Mouse (Mus musculus) inflammation-experienced regulatory T-cells, adult 6 months (primary cell): ENCODE measurements around the gene Vps35l. TPM values are rescaled to one million over a fixed set of nuclear protein-coding genes. Genes with fewer than 3 reads are reported as not detected.

Experiments
- ATAC-seq: one replicate; pipeline ENCODE4 v1.8.0; 2017
- polyA plus RNA-seq, 3 experiments: library from polyadenylated mRNA; unstranded; fragments of 100-300 nt; shearing (Covaris generic); gene quantifications; one replicate each; pipeline ENCODE4 v1.2.1; 2017

Gene Vps35l
- polyA plus RNA-seq, 3 experiments from 2014 or later: 53.6 to 58.6 (median 55.6) TPM

DNA sequence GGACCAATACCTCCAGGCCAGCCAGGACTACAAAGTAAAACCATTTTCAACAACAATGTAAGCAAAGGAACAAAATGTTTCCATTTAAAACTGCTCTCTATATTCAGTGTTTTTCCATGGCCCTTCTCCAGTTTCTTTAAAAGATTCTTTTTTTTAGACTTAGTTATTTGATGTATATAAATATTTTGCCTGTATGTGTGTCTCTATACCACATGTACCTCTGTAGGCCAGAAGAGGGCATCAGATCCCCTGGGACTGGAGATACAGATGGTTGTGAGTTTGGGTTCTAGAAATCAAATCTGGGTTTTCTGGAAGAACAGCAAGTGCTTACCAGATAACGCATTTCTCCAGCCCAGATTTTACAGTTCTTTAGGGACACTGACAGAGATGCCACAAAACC is 1.3 kb upstream of the Vps35l start:
- ATAC-seq: no peak

DNA sequence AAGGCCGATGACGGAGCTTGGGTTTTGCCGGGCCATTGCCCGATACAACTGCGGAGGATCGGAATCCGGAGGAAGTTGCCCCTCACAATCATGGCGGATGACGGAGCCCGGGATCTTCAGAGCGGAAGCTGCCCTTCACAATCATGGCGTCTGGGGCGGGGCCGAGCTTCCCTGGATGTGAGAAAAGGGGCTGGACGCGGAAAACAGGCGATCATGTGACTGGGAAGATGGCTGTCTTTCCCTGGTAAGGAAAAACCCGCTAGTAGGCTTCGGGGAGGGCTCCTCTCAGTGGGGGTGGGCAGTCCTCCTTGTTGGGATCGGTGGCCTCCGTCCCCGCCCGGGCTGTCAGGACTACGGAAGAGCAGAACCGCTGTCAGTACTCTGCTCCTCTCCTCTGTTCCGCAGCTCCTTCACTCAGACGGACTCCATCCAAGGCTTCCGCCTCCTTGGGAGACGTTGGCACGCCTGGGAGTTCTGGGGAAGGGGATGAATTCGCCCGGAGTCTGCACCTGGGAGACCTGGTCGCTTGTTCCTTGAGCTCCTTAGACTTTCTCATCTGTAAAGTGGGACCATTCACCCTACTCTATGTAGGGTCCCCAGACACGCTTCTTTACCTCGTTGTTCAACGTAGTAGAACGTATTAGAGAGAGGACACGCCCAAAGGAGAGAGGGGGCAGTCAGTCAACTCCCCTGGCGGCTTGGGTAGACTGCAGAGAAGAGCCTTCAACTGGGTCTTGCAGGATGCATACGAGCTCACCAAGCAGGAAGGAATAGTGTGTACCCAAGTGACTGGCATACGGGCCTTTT is 709 bp downstream of the Vps35l start:
- ATAC-seq: peak; percentile 93

DNA sequence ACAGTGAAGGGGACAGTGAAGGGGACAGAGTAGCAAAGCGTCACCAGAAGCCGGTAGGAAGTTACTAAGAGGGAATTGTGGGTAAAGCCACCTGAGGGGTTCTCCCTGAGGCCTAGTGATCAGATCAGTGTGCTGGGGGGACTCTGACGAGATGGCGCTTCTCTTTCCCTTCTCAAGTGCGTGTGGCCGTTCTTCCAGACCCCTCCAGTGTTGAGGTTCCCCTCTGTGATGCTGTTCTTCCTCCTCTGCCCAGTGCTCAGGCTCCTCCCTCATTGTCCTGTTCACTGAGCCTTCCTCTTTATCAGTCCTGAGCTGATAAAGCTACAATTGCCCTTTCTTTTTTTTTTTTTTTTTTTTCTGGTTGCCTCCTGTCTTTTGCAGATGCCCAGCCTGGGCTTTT is 2.3 kb downstream of the Vps35l start:
- no peak for ATAC-seq

DNA sequence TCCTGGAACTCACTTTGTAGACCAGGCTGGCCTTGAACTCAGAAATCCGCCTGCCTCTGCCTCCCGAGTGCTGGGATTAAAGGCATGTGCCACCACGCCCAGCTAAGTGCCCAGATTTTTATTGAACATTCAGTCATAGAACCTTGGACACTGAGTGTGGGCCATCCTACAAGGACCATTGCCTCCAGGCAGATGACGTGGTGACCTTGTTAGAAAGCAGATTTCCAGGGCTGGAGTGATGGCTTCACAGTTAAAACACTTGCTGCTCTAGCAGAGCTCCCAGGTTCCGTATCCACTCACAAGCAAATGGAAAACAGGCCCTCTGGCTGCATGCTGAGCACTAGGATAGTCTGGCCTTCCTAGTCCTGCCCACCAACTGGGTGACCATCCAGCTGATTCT is 4.7 kb downstream of the Vps35l start:
- no peak for ATAC-seq

DNA sequence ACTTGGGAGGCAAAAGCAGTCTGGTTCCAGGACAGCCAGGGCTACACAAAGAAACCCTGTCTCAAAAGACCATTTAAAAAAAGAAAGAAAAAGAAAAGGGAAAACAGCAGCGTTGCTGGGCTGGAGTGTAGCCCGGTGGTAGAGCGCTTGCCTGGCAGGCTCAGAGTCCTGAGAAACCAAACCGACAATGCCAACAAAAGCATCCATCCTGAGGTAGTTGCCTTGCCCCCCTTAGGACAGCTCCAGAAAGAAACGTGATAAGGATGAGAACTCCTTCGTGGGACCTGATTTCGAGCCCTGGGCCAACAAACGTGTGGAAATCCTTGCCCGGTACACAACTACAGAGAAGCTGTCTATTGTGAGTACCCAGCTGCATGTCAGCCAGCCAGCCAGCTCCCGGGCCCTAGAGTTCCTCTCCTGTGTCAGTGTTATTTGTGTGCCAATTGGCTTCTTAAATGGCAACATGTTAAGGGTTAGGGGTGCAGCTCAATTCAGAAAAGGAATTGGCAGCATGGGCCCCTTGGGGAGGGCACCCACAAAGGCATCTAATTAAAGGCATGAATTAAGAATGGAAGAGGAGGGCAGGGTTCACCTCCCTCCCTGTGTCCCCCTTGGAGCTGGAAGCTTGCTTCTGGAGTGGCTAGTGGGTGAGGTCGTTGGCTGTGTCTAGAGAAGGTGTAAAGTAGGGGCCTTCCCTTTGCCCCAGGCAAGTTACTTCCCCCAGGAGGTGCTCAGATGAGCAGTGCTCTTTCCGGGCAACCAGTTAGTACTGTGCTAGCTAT is 8.1 kb downstream of the Vps35l start:
- no peak for ATAC-seq

DNA sequence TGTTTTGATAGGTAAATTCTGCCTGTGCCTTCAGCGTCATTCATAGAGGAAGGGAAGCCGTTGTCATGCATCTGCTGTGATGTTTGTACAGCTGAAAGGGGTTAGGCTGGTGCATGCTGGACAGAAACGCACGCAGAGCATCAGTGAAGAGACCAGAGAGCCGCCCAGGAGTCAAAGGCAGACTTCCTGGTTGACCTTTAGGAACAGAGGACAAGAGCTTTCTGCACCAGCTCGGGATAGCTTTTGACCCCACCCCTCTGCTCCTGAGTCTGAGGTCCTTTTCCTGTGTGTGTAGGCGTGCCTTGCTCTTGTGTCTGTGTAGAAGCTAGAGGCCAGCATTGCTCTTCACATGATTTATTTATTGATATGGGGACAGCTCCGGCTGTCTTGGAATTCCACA is 9.7 kb downstream of the Vps35l start:
- ATAC-seq: no peak

DNA sequence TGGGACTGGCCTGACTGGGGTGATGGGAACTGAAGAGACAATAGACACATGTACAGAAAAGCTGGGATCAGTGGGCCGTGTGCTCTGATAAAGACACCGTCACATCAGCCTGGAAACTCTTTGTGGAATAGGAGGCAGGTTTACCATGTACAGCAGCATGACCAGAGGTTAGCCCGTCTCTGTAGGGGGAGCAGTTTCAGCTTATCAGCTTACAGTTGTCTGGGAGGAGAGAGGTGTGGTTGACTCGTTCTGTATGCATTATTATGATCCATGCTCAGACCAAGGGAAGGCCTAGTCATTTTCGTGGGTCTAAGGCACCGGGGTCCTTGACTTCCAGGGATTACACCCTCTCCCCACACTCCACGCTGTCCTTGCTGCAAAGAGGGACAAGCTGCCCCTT is 11.6 kb downstream of the Vps35l start:
- ATAC-seq: no peak

DNA sequence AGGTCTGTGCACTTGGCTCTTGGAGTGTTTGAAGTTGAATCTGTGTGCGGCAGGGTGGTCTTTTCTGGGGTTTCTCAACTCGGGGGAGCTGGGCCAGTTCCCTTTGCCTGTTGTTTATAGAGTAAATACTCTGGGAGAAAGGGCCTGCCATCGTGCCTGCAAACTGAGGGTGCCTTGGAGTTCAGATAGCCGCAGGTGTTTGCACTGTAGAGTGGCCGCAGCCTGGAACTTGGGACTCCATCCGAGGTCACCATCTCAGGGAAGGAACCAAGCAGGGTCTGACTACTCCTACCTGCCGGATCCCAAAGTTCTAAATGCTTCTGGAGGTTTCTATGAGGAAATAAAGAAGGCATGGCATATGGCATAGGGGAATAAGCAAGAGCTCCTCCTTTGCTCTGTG is 15.7 kb downstream of the Vps35l start:
- ATAC-seq: no peak

DNA sequence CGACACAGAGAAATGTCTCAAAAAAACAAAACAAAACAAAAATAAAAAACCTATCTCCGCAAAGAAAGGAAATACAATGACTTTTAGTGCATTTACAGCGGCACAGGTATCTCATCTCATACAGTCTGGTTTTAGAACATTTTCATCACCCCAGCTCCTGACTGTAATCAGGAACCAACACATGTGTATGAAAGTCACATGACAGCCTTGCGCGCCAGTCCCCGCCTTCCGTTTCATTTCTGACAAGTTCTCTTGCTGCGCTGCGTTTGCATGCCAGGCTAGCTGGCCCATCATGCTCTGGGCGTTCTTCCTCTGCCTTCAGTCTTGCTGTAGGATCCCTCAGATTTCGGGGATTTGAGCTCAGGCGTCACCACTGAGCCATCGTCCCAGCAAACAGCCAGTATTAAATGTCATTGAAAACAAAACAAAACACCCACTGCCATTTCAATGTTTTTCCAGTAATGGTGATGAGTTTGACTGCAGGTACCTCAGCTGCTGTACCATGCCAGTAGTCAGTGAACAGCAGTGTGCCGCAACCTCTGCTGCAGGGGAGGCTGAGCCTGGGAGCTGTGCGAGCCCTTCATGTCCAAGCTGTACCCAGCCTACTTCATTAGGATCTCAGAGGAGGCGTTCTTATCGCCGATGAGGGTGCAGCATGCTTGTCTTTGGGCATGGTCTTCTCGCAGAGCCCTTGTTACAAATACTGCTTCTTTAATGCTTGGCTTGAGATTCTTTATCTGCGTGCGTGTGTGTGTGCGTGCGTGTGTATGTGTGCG is 16.7 kb downstream of the Vps35l start:
- ATAC-seq: no peak

DNA sequence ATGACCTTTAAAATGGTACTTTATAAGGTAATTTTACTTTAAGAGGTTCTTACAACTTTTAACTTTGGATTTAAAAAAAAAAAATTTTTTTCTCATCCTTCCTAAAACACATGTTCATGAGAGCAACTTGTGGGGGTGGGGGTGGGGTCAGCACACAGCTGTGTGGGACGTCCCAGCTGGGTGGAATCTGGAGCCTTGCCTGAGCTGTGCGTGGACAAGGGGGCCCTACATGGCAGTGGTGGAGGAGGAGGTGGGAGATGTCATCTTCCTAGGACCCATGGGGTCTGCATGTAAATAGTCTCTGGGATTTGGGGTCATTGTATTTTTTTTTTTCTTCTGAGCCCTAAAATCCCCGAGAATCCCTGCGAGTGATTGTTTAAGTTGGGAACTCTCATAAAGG is 18.3 kb downstream of the Vps35l start:
- no peak for ATAC-seq

DNA sequence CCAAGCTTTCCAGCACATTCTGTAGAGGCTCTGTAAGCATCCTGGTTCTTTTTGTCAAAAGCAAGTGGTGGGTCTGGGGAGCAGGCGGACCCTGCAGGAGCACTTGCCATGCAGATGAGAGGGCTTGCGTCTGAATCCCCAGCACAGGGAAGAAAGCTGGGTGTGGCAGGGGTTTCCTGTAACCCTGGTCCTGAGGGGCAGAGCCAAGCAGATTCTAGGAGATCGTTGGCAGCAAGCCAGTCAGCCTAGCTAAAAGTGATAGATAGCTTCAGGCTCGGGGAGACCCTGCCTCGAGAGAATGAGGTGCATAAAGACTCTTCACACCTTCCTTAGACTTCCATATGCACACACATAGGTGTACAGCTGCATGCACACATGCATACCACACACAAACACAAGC is 19.3 kb downstream of the Vps35l start:
- no peak for ATAC-seq

DNA sequence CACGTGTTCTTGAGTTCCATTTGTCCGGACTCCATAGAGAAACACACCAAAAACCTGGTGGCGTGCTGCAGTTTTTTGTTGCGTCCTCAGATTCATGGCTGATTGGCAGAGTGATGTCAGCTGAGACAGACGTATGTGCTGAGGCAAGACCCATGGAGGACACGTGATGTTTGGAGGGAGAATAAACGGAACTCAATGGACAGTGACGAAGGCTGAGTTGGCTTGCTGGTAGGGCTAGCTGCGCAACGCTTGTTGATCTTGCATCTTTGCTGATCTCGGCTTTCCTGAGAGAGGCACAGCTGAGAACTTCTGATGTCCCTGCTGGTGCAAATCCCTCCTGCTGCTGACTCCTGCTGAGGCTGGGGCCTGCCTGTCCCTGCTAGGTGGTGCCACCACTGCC is 23.9 kb downstream of the Vps35l start:
- no peak for ATAC-seq

DNA sequence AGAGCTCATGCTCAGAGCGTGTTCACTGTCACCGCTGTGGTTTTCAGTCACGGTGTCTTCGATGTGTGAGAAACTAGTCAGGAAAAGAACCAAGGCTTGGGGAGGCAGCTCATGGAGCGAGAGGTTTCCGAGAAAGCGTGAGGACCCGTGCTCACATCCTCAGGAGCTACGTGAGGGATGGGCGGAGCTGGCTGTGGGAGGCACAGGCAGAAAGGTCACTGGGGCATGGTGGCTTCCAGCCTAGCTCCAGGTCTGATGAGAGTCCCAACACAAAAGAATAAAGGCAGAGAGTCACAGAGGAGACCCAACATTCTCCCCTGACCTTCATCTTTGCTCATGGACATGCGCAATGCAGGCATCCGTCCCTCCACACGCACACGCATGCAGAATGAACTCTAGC is 24.7 kb downstream of the Vps35l start:
- ATAC-seq: no peak

DNA sequence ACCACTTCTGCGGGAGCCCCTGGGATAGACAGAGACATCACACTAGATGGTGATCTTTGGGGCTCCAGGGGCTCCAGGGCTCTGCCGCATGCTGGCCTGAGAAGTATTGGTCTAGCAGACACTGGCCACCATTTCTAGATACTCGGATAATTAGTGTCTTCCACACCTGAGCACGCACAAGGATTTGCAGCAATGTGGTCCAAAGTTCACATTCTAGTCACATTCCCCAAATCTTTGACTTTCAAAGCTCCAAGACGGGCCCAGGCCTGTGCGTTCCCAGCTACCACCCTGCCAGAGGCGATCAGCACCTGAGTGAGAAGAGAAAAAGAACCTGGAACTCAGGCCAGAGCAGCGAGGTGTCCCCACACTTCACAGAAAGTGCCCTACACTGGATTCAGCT is 25.6 kb downstream of the Vps35l start:
- ATAC-seq: no peak

DNA sequence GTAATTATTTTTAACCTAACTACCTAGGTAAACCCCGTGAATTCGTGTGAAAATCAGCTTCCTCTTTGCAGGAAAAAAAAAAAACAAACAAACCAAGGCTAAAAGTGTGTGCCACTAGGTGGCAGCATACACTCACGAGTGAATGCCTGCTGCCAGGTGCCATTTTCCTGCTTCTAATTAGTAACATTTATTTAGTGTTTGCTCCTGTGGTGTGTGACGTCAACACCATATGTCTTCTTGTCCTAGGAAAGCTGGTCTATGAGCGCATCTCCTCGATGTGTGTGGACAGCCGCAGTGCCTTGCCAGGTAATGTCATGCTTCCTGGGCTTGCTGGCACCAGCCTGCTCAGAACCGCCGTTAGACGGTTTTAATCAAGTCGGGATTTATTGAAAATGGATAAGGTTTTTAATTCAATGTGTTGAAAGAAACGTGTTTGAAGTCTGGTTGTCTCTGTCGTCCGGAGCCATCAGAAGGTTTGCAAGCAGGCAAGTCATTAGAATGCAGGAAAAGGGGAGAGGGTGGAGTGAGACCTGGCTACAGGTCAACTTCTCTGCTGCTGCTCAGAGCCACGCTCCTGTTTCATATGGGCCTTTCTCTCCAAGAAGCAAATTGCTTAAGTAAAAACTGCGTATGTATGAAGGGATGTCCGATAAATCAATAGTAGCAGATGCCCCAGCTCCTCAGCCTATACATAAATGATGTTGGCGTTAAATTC is 26.2 kb downstream of the Vps35l start:
- ATAC-seq: peak; percentile 56

DNA sequence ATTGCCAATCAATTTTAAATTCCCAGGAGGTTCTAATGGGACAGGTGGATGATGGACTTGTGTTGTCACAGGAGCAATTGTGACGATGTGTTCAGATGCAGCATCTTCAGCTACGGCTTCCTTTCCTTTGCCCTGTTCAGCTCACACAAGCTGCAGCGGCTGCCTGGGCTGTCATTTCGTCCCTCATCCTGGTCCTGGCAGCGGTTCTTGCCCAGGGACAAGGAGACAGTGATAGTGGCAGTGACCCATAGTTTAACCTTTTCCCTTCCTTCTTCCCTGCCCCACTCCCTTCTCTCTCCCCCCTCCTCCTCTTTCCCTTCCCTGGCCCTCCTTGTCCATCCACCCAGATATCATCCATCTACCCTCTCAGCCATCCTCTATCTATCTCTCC is 26.8 kb downstream of the Vps35l start:
- ATAC-seq: no peak

DNA sequence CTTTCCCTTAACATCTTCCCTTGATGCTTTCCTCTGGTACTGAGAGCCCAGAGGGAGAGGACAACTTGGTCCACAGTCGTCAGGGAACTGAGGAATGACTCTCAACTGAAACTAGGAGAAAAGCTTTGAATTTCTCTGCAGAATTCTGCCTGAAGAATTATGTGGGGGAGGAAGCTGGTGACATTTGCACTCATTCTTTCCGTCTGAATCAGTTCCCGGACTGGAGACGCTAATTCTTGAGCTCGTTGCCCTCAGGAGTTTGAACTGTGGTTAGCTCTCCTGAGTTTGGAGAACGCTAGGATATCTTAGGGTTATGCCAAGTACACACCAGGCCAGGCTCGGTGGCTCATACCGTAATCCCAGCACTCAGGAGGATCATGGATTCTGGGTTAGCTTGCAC is 29.2 kb downstream of the Vps35l start:
- ATAC-seq: no peak

DNA sequence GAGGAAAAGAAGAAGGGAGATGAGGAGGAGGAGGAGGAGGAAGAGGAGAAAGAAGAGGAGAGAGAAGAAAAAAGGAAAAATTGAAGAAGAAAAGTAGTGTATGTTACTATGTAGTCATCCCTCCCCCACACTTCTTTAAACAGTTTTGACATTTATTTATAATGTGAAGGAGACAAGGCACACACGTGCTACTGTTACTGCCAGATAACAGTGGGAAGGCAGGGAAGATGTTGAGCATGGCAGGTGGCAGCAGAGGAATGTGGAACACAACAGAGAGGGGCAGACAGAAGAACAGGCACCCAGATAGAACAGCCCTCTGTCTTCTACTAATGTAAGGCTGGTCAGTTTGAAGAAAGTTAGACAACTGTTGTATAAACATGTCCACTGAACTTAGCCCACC is 29.6 kb downstream of the Vps35l start:
- no peak for ATAC-seq

DNA sequence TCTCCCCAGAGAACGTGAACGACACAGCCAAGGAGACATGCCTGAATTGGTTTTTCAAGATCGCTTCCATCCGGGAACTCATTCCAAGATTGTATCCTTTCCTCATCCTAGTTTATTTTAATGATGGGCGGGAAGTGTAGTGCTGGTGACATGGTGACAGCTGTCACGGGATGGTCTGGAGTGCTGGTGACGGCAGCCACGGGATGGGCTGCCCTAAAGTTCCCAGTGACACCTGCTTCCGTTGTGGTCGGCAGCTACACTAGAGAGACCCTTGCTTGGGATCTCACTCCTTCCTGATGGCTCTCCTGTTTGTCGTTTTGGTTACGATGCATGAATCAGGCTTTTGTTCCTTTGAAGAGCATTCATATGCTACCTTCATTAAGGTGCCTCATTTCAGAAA is 33.0 kb downstream of the Vps35l start:
- no peak for ATAC-seq

DNA sequence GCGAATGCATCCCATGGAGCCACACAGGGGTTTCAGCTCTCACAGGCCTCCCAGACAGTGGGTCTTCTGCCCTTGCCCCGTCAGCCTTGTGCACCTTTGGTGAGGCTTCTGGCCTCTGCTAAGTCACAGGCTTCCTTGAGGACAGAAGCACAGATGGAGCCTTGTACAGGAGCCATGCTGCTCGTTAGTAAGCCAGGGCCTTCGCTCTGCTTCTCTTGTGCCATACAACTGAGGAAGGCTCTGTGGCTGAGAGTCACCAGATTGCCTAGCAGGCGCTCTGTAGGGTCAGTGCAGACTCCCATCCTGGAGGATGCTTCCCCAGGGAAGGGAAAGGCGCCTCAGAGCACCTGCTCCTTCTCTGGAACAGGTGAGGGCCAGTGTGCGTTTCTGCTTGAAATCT is 36.0 kb downstream of the Vps35l start:
- no peak for ATAC-seq

DNA sequence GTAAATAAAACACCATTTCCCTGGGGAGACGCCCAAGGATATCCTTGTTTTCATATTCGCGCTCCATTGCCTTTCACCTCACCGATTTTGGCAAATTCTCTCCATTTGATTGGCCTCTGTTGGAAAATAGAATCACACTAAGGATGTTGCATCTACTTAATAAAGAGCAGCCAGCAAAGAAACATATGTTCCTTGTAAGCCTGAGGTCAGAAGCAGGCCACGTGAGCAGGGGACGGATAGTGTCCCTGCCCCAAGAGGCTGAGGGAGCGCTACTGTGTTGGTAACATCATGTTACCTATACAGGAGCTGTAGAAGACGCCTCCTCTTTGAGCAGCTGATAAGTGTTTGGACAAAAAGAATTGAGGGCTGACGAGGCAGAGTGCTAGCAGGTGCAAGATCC is 36.5 kb downstream of the Vps35l start:
- no peak for ATAC-seq

DNA sequence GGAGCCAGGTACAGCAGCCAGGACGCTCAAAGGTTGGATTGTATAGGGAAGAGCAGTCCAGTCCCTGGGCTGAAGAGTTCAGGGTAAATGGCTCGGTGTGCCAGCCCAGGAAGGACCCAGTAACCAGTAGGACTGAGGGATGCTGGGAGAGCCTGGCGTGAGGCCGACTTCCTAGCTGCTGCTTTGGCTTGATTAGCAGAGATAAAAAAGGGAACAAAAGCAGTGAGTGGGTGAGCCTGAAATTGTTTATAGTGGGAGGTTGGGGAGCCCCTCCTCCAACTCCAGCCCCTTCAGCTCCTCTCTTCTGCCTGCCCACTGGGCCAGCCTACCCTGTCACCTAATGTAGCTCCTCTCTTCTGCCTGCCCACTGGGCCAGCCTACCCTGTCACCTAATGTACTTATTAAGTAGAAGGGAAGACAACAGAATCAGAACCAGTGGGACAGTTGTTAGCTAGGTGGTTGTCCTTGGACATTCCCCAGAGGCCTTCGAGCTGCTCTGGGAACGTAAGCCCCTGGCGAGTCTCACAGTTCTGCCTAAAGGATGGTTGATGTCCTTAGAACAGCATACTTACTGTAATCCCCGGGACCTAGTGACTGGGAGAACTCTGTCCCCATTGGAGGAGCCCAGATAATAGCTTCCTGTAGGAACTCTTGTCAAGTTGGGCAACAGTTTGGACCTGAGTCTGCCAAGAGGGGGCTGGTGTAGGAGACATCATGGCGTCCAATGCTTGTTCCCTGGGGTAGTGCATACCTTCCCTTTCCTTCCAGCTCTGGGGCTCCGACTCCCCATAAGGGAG is 37.8 kb downstream of the Vps35l start:
- ATAC-seq: no peak
